Mouse (Mus musculus) effector memory CD4-positive, alpha-beta T cell, adult 5 months (primary cell): ENCODE results near the gene Kcnh4. TPM values are rescaled to one million over a fixed set of nuclear protein-coding genes. Genes with fewer than 3 reads are reported as not detected.

Source experiments
- polyA plus RNA-seq: library from polyadenylated mRNA; unstranded; fragments of 100-300 nt; shearing (Covaris generic); gene quantifications from one replicate; pipeline ENCODE4 v1.2.1, GENCODE M21; 2017

Gene Kcnh4
- polyA plus RNA-seq: not detected

DNA sequence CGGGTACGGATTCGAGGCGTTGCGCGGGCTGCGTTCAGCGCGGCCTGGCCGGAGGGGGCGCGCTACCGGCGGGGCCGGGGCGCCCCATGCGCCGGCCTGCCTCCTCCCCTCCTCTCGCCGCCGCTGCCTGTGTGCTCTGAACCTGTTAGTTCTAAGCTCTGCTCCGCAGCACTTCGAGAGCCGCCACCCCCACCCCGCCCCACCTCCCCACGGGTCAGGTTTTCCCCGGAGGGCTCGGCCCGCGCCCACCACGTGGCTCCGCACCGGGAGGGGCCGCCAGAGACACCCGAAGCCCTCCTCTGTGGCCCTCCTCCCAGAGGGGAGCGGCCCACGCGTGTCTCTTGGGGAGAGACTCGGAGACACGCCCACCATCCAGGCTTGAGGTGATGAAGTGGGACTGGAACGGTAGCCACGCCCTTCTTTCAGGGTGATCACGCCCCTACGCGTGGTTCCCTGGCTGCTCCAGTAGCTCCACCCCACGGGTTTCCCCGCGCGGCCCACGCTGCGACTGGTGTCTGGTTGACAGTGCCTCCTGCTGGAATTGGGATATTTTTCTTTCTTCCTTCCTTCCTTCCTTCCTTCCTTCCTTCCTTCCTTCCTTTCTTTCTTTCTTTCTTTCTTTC is at the start of gene Kcnh4:
TSS of gene Kcnh4 (minus strand) at position 332 of the 623 bp plus-strand sequence.

GRCm38 (mm10) chr11:100770646-100771408 is 11.1 kb upstream of the Kcnh4 start, which contains the start of gene Ghdc:
Gene Ghdc (minus strand): TSS chr11:100770957.

GRCm38 (mm10) chr11:100762831-100763230 is 3.1 kb upstream of the Kcnh4 start, which contains the start of gene Hcrt:
Gene Hcrt (minus strand): TSS chr11:100762931.

DNA sequence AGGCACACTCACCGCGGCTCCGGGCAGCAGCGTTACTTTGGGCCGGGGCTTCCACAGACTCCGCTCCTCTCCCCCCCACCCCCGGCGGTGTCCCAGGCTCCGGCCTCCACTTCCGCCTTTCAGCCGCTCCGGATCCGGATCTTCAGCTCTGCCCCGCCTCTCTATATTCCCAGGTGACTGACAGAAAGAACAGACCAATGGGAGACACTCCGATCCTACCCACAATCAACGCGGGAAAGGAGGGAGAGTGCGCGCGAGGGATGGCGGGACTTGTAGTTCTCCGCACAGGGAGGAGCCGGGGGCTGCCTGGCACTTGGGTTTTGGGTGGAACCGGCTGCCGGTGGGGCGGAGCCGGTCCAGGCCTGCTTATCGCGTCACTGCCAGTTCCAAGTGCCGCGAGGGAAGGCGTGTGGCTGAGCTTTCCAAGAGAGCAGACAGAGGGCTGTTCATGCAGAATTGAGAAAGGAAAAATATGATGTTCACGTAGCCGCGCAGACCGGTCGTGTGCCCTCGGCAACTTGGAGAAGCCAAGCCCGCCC is 21.6 kb downstream of the Kcnh4 start, which contains the start of gene Rab5c:
TSS of gene Rab5c (minus strand) at position 150 of the 539 bp plus-strand sequence.

GRCm38 (mm10) chr11:100713735-100714533 is 45.8 kb downstream of the Kcnh4 start, which contains the start of gene Hspb9:
Gene Hspb9 (plus strand): TSS chr11:100713850.

DNA sequence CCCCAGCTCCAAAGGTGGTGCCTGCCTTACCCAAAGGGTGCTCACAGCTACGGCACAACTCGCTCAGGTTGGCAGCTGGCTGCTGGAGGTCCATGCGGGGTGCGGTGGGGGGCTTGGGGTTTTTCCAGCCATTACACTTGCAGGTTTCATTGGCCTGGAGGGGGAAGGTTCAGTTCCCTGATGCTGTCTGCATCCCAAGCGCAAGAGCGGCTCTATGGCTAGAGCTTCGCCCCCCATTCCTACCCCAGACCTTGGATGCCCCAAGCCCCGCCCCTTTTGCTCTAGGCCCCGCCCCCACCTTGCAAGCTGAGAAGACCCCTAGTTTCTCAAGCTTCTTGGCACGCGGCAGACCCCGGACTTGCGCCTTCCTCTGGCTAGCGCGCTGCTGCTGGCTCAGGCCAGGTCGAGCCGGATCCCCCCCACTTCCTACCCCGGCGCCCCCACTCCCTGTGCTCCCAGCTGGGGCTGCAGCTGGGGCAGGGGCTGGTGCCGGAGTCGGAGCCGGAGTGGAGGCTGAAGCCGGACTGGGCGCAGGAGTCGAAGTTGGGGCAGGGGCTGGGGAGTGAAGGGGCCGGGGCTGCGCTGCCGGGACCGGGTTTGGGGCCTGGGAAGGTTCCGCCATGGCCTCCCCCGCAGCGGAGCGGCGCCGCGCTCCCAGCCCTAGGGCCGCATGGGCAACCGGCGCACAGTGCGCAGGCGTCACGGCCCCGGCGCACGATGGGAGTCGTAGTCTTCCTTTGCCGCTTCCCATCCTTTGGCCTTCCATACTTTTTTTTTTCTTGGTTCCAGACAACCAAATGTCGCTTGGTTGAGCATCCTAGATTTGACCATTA is 47.7 kb downstream of the Kcnh4 start, which contains the start of gene Kat2a:
TSS of gene Kat2a (minus strand) at position 683 of the 833 bp plus-strand sequence.

DNA sequence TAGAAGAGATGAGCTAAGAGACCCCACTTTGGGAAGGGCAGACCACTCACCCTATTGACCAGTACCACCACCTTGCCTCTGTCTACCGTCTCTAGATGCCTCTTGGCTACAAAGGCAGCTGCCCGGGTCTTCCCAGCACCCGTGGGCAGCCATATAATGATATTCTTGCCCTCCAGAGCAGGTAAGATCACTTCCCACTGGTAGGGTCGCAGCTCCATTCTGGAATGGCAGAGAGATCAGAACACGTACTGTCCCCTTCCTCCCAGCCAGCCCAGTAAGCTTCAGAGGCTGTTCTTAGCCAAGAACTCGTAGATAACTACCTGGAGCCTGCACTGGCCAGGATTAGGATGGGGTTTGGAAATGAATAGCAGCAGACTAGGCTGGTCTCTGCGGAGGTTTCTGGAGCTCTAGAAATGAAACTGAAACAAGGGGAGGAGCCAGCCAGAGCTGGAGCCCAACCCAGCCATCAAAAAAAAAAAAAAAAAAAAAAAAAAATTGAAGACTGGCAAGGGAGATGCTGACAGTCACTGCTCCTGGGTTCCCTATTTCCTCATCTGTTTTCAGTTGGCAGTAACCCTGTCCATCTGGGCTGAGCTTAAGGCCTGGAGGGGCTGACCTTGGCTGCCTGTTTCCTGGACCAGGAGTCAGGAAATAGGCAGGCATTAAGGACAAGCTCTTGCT is 55.8 kb downstream of the Kcnh4 start, which contains the start of gene Dhx58:
TSS of gene Dhx58 (minus strand) at position 421 of the 681 bp plus-strand sequence.

GRCm38 (mm10) chr11:100692164-100692616 is 67.6 kb downstream of the Kcnh4 start, which contains the start of gene Zfp385c:
Gene Zfp385c (minus strand): TSS chr11:100692455.

Other genes with a start within 250 kb of the Kcnh4 start
- 187 TPM for gene Acly, start 231.9 kb downstream of the Kcnh4 start, polyA plus RNA-seq
- 0.14 TPM for gene Ttc25, start 214.3 kb downstream of the Kcnh4 start, polyA plus RNA-seq
- 118 TPM for gene Cnp, start 185.0 kb downstream of the Kcnh4 start, polyA plus RNA-seq
- 13.1 TPM for gene Nkiras2, start 140.7 kb downstream of the Kcnh4 start, polyA plus RNA-seq
- 444 TPM for gene Dnajc7, start 139.8 kb downstream of the Kcnh4 start, polyA plus RNA-seq
- gene Zfp385c, start 67.5 kb downstream of the Kcnh4 start, polyA plus RNA-seq: not detected
- gene Dhx58, start 55.7 kb downstream of the Kcnh4 start, polyA plus RNA-seq: 13.8 TPM
- gene Kat2a, start 47.5 kb downstream of the Kcnh4 start, polyA plus RNA-seq: 40.1 TPM
- not detected for gene Hspb9, start 46.1 kb downstream of the Kcnh4 start, polyA plus RNA-seq
- gene Rab5c, start 21.7 kb downstream of the Kcnh4 start, polyA plus RNA-seq: 39.9 TPM
- gene Hcrt, start 3.0 kb upstream of the Kcnh4 start, polyA plus RNA-seq: not detected
- gene Ghdc, start 11.0 kb upstream of the Kcnh4 start, polyA plus RNA-seq: 2.7 TPM
- 293 TPM for gene Stat5b, start 90.8 kb upstream of the Kcnh4 start, polyA plus RNA-seq
- gene Stat5a, start 99.4 kb upstream of the Kcnh4 start, polyA plus RNA-seq: 161 TPM
- 338 TPM for gene Stat3, start 179.6 kb upstream of the Kcnh4 start, polyA plus RNA-seq
- not detected for gene Cavin1, start 210.9 kb upstream of the Kcnh4 start, polyA plus RNA-seq
- gene Atp6v0a1, start 249.5 kb upstream of the Kcnh4 start, polyA plus RNA-seq: 1.00 TPM